Mouse (Mus musculus) embryonic facial prominence, embryonic 10.5 days (tissue): ENCODE measurements around the gene Igfbp4. TPM values are rescaled to one million over a fixed set of nuclear protein-coding genes. Genes with fewer than 3 reads are reported as not detected.

Experiments
- DNase-seq: peaks from one replicate; pipeline ENCODE4 v3.0.0-alpha.2; 2017; ENCODE audit warnings: low spot score
- H3K27ac ChIP-seq: fragments of 300-500 bp; sonication (generic); replicated peaks from 2 replicates; pipeline ENCODE4 v1.5.1; 2016; ENCODE audit warnings: mild to moderate bottlenecking
- H3K27me3 ChIP-seq: fragments of 300-500 bp; sonication (generic); replicated peaks from 2 replicates; pipeline ENCODE4 v1.6.1; 2016; ENCODE audit warnings: low read depth, mild to moderate bottlenecking; ENCODE audit not compliant: poor library complexity, severe bottlenecking
- H3K36me3 ChIP-seq: fragments of 300-500 bp; sonication (generic); replicated peaks from 2 replicates; pipeline ENCODE4 v1.6.1; 2016; ENCODE audit warnings: mild to moderate bottlenecking, moderate library complexity
- H3K4me1 ChIP-seq: fragments of 300-500 bp; sonication (generic); 2 replicates; pipeline ENCODE4 v1.6.1; 2016
- H3K4me3 ChIP-seq: fragments of 300-500 bp; sonication (generic); 2 replicates; pipeline ENCODE4 v1.5.1; 2016; ENCODE audit warnings: mild to moderate bottlenecking, moderate library complexity
- H3K9me3 ChIP-seq: fragments of 300-500 bp; sonication (generic); 2 replicates; pipeline ENCODE4 v1.6.1; 2016; ENCODE audit warnings: mild to moderate bottlenecking
- WGBS: fragments of 180-500 bp; shearing (Covaris S2); methylation state at CpG from one replicate; pipeline ENCODE4 v1.1.7; 2016; 5-methylcytosine and 5-hydroxymethylcytosine counted together
- polyA plus RNA-seq: library from polyadenylated mRNA; unstranded; fragments of >200 nt; fragmentation: Nextera tagmentation; extraction: Ambion mirVana; gene quantifications from 2 replicates; pipeline ENCODE4 v1.2.1, GENCODE M21; 2016

Igfbp4 gene
- polyA plus RNA-seq, 1 experiment from 2014 or later, result 658 TPM

DNA sequence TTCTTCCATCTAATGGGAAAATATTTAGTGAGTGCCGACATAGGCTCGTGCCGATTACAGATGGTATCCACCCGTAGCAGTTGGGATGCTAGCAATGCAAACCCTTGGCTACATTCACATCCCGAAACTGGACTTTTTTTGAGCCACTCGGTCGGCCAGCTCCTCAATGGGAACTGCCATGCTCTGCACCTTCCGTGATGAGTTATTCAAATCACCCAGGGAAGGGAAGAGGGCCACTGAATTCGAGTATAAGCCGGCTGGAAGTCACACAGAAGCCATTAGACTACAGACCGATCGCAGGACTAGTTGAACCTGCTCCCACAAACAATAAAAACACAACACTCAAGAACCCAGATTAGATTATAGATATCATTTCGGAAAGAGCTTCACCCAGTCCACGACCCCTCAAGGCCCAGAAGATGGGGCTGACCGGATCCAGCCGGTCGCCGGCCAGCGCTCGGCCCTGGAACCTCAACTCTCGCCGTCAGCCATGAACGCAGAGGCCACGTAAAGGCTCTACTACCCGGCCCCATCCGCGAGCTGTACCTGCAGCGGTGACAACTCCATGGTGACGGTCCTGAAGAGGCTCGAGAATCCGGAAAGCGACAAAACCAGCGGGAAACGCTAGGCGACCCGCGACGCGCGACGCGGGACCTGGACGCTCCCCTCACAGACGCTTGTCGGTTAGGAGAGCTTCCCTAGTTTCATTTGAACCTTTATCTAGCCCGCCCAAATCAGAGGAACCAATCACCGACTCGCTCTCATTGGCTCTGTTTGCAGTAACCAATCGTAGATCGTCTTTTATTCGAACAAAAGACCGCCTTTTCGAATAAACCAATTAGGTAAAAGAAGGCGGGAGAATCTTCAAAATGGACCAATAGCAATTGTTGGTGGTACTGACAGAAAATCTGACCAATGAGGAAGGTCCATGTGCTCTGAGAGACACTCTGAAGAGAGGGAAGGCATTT lies 17.3 kb upstream of the Igfbp4 start, which contains the start of gene Top2a:
Gene Top2a (minus strand): TSS at position 690 of the 968 bp plus-strand sequence.
- under 1% methylated on average over 54 of the region's 54 CpGs for WGBS

GRCm38 (mm10) chr11:99024468-99025134 lies 16.4 kb upstream of the Igfbp4 start:
- no peak for DNase-seq
- 52% methylated on average over 18 of the region's 18 CpGs for WGBS
- H3K36me3 ChIP-seq, result peaks cover 31% of the 10 kb centered on the region
- peaks cover 23% of the 10 kb centered on the region for H3K4me1 ChIP-seq
- peak overlapping the region; percentile 92 for H3K4me3 ChIP-seq
- H3K9me3 ChIP-seq, result no peaks in the 10 kb centered on the region
- no peaks in the 10 kb centered on the region for H3K27me3 ChIP-seq
- peak overlapping the region; percentile 86 for H3K27ac ChIP-seq

More for the DNA sequence above, 17.3 kb upstream of the Igfbp4 start, which contains the start of gene Top2a:
- peak within 1 kb of the TSS; percentile 97 for H3K27ac ChIP-seq
- H3K4me3 ChIP-seq, result peak within 1 kb of the TSS; percentile 92
- no peaks in the 10 kb centered on the region for H3K9me3 ChIP-seq
- H3K27me3 ChIP-seq, result no peaks in the 10 kb centered on the region
- peak; percentile 93 for DNase-seq
- H3K4me1 ChIP-seq, result peaks cover 23% of the 10 kb centered on the region
- H3K36me3 ChIP-seq, result peaks cover 39% of the 10 kb centered on the region

DNA sequence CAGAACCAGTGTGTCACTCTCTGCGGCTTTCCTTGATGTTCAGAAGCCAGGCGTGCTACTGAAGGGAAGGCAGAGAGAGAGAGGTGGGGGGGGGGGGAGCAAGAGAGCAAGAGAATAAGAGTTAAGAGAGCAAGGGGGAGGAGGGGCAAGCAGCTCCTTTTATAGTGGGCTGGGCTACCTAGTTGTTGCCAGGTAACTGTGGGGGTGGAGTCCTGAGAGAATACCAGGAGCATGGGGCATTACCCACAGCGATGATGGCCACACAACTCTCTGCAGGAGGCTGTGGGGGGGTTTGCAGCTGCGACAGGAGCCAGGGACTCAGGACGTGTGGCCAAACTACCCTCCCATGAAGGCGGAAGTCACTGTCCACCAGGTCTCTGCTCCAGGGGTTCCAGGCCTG lies 15.2 kb upstream of the Igfbp4 start:
- Histone ChIP-seq H3K9me3 (no peaks in the 10 kb centered on the region), H3K27me3 (no peaks in the 10 kb centered on the region), H3K27ac (peak overlapping the region; percentile 12; the same call in 1 of the 2 replicates), H3K36me3 (peaks cover 19% of the 10 kb centered on the region), H3K4me1 (peaks cover 23% of the 10 kb centered on the region), H3K4me3 (no peak overlapping the region; the same call in 1 of the 2 replicates)
- DNase-seq, result no peak
- WGBS, result 88% methylated on average over 6 of the region's 6 CpGs

GRCm38 (mm10) chr11:99026899-99027440 lies 14.1 kb upstream of the Igfbp4 start:
- Histone ChIP-seq H3K4me3 (no peak overlapping the region), H3K27me3 (no peaks in the 10 kb centered on the region), H3K9me3 (no peaks in the 10 kb centered on the region), H3K36me3 (peaks cover 8% of the 10 kb centered on the region), H3K27ac (no peak overlapping the region), H3K4me1 (peaks cover 19% of the 10 kb centered on the region)
- WGBS, result 88% methylated on average over 12 of the region's 12 CpGs
- DNase-seq, result no peak

GRCm38 (mm10) chr11:99035350-99035749 lies 5.7 kb upstream of the Igfbp4 start:
- H3K4me3 ChIP-seq, result no peak overlapping the region
- no peaks in the 10 kb centered on the region for H3K9me3 ChIP-seq
- DNase-seq, result no peak
- no peaks in the 10 kb centered on the region for H3K27me3 ChIP-seq
- H3K36me3 ChIP-seq, result no peaks in the 10 kb centered on the region
- peaks cover 19% of the 10 kb centered on the region for H3K4me1 ChIP-seq
- WGBS, result 76% methylated on average over 4 of the region's 4 CpGs
- H3K27ac ChIP-seq, result no peak overlapping the region; the same call in 1 of the 2 replicates

DNA sequence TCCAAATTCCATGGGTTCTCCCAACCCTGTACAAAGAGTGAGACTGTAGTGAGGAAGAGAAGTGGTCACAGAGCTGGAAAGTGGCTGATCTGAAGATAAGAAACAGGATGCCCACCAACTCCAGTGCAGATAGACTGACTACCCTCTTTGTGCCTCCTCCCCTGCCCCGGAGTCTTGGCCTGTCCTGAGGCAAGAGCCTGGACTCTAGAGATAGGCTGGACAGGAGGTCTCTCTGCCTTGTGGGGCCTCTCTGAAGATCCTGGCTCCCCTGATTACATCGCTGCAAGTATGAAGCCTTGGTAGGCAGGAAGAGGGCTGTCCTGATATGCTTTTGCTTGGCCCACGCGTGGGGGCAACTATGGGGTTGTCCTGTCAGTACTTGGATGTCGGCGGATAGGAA lies 4.8 kb upstream of the Igfbp4 start:
- Histone ChIP-seq H3K36me3 (no peaks in the 10 kb centered on the region), H3K27me3 (no peaks in the 10 kb centered on the region), H3K4me1 (peaks cover 28% of the 10 kb centered on the region), H3K27ac (peak overlapping the region; percentile 24; the same call in 1 of the 2 replicates), H3K4me3 (no peak overlapping the region), H3K9me3 (no peaks in the 10 kb centered on the region)
- DNase-seq, result no peak
- WGBS, result 68% methylated on average over 6 of the region's 6 CpGs

GRCm38 (mm10) chr11:99039782-99040181 lies 1.3 kb upstream of the Igfbp4 start:
- WGBS, result under 1% methylated on average over 15 of the region's 15 CpGs
- peaks cover 62% of the 10 kb centered on the region for H3K4me1 ChIP-seq
- H3K36me3 ChIP-seq, result peaks cover 15% of the 10 kb centered on the region
- H3K27ac ChIP-seq, result peak overlapping the region; percentile 98
- peak overlapping the region; percentile 89 for H3K4me3 ChIP-seq
- peak; percentile 92 for DNase-seq
- H3K9me3 ChIP-seq, result no peaks in the 10 kb centered on the region
- H3K27me3 ChIP-seq, result no peaks in the 10 kb centered on the region

- H3K4me1 ChIP-seq, result peaks cover 69% of the 10 kb centered on the region
- WGBS, result under 1% methylated on average over 17 of the region's 17 CpGs
- H3K4me3 ChIP-seq, result peak overlapping the region; percentile 89
- H3K27ac ChIP-seq, result peak overlapping the region; percentile 98
- peak; percentile 69 for DNase-seq
- no peaks in the 10 kb centered on the region for H3K9me3 ChIP-seq
- no peaks in the 10 kb centered on the region for H3K27me3 ChIP-seq
- H3K36me3 ChIP-seq, result peaks cover 21% of the 10 kb centered on the region
These were observed 584 bp upstream of the Igfbp4 start for GRCm38 (mm10) chr11:99040346-99040974.

- peak overlapping the region; percentile 89 for H3K4me3 ChIP-seq
- no peak for DNase-seq
- peaks cover 35% of the 10 kb centered on the region for H3K36me3 ChIP-seq
- H3K27me3 ChIP-seq, result no peaks in the 10 kb centered on the region
- peaks cover 82% of the 10 kb centered on the region for H3K4me1 ChIP-seq
- peak overlapping the region; percentile 98 for H3K27ac ChIP-seq
- no peaks in the 10 kb centered on the region for H3K9me3 ChIP-seq
- 44% methylated on average over 16 of the region's 16 CpGs for WGBS
These were observed 1.1 kb downstream of the Igfbp4 start for GRCm38 (mm10) chr11:99041841-99042780.

DNA sequence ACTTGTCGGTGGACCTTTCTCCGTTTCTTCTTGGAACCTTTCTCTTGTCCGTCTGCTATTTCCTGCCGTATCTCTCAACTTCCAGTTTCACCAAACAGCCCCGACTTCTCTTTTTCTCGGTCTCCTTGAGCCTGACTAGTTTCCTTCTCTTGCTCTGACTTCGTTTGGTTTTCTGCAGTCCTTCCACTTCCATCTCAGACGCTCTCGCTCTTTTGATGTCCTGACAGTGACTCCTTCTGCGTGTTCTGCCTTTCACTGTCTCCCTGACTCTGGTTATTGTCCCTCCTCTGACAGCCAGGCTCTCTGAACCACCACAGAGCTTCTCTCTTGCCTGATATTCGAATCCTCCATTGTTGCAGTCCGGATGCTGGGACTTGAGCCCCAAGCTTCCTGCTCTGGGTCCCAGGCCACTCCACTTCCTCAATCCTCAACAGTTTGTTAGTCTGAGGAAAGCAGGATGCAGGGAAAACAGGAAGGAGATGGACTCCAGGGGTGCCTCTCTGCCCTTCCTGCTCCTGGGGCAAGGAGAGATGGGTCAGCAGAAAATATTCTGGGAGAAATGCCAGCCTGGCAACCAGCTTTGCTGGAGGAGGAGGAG lies 1.9 kb downstream of the Igfbp4 start:
- Histone ChIP-seq H3K4me3 (peak overlapping the region; percentile 89), H3K36me3 (peaks cover 43% of the 10 kb centered on the region), H3K9me3 (no peaks in the 10 kb centered on the region), H3K27ac (peak overlapping the region; percentile 98), H3K4me1 (peaks cover 86% of the 10 kb centered on the region), H3K27me3 (no peaks in the 10 kb centered on the region)
- DNase-seq, result peak; percentile 43
- 37% methylated on average over 12 of the region's 12 CpGs for WGBS

DNA sequence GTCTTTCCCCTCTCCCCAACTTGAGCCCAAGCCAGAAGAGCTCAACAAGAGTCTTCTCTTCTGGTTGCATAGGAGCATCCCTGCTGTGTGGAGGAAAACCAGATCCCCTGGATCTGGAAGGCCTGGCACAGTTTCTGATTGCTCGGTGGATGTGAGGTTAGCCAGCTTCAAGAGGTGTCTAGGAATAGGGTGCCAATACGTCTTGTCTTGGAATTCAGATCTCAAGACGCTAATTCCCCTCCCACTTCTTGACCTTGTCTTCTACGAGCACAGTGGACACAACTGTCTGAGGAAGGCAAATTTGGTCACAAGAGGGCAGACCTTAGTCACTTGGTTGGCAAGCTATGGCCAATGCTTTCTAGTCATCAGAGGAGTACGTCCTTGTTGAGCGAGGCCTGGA lies 2.6 kb downstream of the Igfbp4 start:
- H3K36me3 ChIP-seq, result peaks cover 50% of the 10 kb centered on the region
- H3K27ac ChIP-seq, result peak overlapping the region; percentile 98; the same call in 1 of the 2 replicates
- WGBS, result 69% methylated on average over 6 of the region's 6 CpGs
- no peaks in the 10 kb centered on the region for H3K27me3 ChIP-seq
- no peak for DNase-seq
- H3K9me3 ChIP-seq, result no peaks in the 10 kb centered on the region
- H3K4me3 ChIP-seq, result peak overlapping the region; percentile 89
- peaks cover 91% of the 10 kb centered on the region for H3K4me1 ChIP-seq
